Mouse (Mus musculus): ENCODE data around the gene Lrrfip1.

- TF ChIP-seq CTCF (IDR thresholded peaks at IDR 0.05; ENCODE audit: extremely low read depth, insufficient read depth, low read length), result no peak
- no peak for TF ChIP-seq POLR2A (IDR thresholded peaks at IDR 0.05; ENCODE audit: extremely low read depth, insufficient read depth, low read length)
Observed at GRCm38 (mm10) chr1:91061105-91061504, 62.6 kb downstream of the Lrrfip1 start.
